Mouse (Mus musculus) ovary, postnatal 10 days (tissue): ENCODE results near the gene Mgat4a.

Experiments
- DNase-seq: peaks from one replicate; pipeline ENCODE4 v3.0.0; 2022; ENCODE audit warnings: low spot score

Mgat4a gene

GRCm38 (mm10) chr1:37398961-37399360 lies 141.9 kb downstream of the Mgat4a start:
- no peak for DNase-seq

GRCm38 (mm10) chr1:37396481-37396880 lies 144.3 kb downstream of the Mgat4a start:
- no peak for DNase-seq

- no peak for DNase-seq
These were observed 147.6 kb downstream of the Mgat4a start for GRCm38 (mm10) chr1:37393174-37393573.
